Mouse (Mus musculus): ENCODE results near the gene Gm26602.
A peak's percentile ranks its signal among the peaks of the same experiment; 100 is the strongest.
"Not testable (repeated sequence)": the region's sequence is repeated elsewhere in the genome, so short reads cannot be mapped to it uniquely, and the experiment has no call there.

Gm26602 gene

GRCm38 (mm10) chr10:79934272-79934721 is 23.6 kb downstream of the Gm26602 start:
- DNase-seq: peak; percentile 93

DNA sequence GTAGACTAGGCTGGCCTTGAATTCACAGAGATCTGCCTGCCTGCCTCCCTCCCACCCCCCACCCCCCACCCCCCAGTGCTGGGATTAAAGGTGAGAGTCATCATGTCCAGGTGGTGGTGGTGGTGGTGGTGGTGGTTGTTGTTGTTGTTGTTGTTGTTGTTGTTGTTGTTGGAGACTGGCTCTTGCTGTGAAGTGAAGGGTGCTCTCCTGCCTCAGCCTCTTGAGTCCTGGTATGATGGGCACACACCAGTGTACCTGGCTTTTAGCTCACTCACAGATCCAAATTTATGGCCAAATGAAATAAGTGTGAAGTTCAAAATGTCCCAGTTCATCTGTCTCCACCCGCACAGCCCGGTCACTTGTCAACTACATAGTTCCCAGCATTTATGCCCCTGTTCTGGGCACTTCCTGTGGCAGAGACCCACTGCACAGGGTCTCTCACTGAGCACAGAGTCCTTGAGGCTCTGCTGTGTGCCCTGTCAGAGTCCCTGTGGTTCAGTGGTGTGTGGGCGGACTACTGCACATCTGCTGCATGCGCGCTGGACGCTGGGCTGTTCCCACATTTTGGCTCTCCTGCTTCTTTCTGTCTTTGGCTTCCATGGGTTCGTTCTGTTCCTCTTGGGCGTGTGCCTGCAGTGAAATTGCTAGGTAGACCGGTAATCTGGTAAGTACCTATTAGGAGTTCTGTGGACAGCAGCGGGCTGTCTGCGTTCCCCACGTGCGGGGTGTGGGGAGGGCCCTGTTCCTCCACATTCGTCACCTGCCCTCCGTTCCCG is 24.3 kb downstream of the Gm26602 start:
- DNase-seq: no peak

DNA sequence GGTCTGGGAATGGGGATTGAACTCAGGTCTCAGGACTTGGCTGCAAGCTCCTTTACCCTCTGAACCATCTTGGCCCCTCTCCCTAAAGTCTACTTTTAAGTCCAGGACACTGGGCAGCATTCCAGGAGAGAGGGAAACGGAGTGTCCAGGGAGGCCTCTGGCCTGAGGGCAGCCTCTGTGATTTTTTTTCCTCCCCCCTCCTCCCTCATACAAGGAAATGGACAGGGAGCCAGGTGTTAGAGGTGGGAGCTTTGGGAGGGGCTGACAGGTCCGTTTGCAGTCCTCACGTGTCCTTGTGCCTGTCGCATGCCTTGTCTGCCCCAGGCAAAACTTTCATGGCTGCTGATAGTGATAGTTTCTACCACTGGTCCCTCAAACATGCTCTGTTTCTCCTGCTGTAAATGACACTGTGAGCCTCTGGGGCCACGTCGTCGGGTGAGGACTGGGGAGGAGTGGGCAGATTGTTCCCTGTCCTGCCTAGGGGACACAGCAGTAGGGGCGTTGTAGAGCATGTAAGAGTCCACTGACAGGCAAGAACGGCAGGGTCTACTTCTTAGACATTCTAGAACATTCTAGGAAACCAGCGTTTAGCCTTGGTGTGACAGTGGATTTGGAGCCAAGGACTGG is 25.7 kb downstream of the Gm26602 start:
- peak; percentile 51 for DNase-seq

DNA sequence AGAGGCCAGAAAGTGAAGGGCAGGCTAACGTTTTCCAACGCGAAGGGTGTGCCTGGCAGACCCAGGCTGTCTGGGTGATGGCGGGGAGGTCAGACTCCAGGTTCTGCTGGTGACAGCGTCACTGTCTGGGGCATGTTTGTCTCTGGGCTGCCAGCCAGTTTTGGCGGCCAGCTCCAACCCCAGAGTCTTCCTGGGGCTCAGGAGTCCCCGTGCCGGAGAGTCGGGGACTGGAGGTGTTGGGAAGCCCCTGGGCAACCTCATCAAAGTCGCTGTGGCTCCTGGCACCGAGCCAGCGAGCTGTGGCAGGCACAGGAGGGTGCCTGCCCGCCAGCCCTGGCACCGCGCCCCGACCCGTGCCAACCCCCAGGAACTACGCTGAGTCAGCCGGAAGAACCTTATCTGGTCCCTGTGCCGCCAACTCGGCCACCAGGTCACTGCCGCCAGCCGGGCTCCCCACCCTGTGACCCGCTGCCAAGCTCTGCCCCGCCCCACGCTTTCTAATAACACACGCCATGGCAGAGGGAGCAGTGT is 26.3 kb downstream of the Gm26602 start:
- DNase-seq: peak; percentile 85

- DNase-seq: no peak
These were observed 27.3 kb downstream of the Gm26602 start for GRCm38 (mm10) chr10:79937775-79938526.

GRCm38 (mm10) chr10:79940749-79941148 is 30.1 kb downstream of the Gm26602 start:
- no peak for DNase-seq

- DNase-seq: no peak
These were observed 32.3 kb downstream of the Gm26602 start for GRCm38 (mm10) chr10:79942988-79943387.

DNA sequence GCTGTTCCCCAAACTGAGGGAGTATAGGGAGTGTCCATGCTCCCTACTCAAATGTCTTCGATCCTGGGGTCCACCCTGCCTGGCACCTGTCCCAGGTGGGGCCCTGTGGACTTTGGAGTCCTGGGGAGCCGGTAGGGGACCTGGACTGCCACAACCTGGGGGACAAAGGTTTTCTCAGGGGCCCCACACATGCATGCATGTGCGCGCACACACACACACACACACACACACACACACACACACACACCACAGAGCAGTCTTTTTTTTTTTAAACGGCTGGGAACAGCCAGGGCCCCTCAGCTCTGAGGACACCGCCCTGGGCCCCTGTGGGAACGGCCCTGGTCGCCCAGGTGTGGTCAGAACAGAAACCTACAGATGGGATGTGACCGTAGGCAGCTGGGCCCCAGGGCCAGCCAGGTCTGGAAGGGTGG is 32.8 kb downstream of the Gm26602 start:
- DNase-seq: no peak

DNA sequence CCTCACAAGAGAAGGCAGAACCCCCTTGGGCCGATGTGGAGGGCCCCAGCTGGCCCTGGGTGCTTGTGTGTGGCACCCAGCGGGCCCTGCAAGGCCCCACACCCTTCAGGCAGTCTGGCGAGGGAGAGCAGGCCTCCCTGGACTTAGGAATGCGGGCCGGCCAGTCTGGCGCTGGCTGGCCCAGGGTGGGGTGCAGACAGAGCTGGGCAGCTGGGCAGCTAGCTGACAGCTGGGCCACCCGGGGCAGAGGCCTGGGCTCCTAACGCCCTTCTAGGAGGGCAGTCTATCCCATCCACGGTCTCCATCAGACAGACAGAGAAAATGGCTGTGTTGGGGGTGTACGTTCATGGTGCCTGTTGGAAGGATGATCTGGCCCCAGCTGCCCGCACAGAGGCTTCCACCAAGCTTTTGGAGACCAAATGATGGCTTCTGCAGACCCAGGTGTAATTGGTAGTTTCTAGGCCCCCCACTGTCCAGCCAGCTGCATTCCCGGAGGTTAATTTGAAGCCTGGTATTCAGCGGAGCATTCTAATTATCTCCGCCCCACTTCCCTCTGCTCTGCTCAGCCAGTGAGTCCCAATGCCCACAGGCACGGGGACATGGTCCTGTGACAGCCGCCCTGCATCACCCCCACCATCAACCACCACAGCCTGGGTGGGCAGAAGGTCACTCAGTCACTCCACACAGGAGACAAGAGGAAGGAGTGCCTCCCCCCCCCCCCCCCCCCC is 35.0 kb downstream of the Gm26602 start:
- no peak for DNase-seq

- no peak for DNase-seq
These were observed 36.2 kb downstream of the Gm26602 start for GRCm38 (mm10) chr10:79946752-79947322.

DNA sequence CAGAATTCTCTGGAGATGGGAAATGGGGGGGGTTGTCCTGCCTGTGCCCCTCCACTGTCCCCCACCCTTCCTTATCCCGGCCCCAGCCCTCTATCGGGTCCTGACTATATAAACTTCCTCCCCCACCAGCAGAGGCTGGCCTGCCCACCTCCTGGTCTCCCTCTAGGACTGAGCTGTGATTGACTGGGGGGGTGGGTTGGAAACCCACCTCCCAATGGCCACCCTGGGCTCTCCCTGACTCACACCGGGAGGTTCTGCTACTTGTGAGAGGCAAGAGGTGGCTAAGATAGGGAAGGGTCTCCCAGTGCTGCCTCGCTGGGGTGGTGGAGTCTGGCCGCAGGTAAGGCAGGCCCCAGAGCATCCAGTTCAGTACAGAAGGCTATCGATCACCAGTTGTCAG is 36.8 kb downstream of the Gm26602 start:
- DNase-seq: no peak

DNA sequence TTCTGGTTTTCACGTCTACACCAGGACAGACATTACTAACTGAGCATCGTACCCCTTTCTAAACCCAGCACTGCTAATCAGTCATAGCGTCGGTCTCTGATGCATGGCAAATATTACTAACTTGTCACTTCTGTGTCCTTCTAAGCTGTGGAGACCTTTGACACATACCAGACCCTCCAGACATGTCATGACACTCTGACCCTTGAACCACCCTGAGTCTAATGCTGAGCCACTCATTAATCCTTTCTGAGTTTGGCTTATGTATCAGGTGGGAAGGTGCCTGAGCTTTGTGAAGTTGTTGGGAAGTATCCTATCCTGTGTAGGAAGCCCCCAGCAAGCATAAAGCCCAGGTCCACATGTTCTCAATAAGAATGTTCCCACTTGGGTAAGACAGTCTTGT is 39.2 kb downstream of the Gm26602 start:
- no peak for DNase-seq

DNA sequence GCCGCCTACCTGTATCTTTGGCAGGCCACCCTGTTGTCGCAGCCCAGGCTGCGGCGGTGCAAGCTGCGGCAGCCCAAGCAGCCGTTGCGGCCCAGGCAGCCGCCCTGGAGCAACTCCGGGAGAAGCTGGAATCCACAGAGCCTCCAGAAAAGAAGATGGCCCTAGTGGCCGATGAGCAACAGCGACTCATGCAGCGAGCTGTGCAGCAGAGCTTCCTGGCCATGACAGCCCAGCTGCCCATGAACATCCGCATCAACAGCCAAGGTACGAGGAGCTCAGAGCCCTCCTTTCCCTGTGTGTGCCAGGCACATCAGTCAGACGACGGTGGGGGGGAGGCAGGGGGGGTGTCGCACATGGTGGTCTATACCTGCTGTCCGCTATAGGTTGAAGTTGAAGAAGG is 40.0 kb downstream of the Gm26602 start:
- no peak for DNase-seq

- DNase-seq: peak; percentile 63
These were observed 43.3 kb downstream of the Gm26602 start for GRCm38 (mm10) chr10:79953946-79954345.

DNA sequence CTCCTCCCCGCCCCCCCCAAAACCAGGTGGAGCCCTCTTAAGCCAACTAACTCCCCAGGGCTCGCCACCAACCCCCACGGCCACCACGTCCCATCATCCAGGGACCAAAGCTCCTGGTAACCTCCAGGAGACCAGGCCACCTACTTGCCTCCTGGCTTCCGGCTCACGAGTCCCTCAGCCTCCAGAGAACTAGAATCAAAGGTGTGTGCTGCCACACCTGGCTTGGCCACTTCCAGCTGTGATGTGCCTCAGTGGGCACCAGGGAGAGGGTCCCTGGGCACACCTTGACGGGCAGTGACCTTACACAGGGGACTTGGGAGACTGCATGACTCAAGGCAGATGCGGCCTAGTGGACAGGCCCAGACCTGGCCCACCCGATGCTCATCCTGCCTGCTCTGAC is 45.0 kb downstream of the Gm26602 start:
- DNase-seq: no peak

DNA sequence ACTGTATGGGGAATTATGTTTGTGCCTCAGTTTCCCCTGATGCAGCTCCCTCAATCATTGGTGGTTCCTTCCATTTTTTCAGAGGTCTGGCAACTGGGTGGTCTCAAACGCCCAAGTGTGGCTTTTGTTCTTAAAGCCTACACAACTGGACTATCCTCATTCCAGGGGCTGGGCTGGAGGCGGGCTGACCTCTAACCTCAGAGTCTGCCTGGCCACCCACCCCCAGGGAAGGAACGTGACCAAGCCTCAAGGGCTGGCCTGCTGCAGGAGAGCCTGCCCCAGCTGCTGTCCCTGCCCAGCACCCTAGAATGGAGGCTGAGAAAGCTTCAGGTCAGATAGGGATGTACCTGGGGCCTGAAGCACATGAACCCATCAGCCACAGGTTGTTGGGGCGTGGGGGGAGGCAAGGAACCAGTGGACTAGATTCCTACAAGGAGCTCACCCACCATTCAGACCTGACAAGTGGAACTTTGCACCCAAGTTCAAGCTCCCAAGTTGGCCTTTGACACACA is 46.0 kb downstream of the Gm26602 start:
- DNase-seq: no peak

- peak; percentile 89 for DNase-seq
These were observed 47.6 kb downstream of the Gm26602 start for GRCm38 (mm10) chr10:79958140-79958816.

DNA sequence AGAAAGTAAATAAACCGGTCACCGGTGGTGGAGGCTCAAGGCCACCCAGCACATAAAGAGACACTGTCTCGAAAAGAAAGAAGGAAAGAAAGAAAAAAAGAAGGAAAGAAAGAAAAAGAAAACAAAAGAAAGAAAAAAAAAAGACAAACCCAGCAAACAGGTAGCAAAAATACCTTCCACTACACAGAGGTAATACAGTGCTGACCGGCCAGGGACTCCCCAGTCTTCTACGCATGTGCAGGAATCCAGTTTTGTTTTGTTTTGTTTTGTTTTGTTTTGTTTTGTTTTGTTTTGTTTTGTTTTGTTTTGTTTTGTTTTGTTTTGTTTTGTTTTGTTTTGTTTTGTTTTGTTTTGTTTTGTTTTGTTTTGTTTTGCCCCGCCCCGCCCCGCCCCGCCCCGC is 48.8 kb downstream of the Gm26602 start:
- DNase-seq: not testable (repeated sequence)

GRCm38 (mm10) chr10:79959847-79960601 is 49.4 kb downstream of the Gm26602 start, which contains the start of gene Wdr18:
Gene Wdr18 (plus strand): TSS chr10:79960152.
- peak; percentile 100 for DNase-seq
